Mouse (Mus musculus) CH12.LX (cell line): Measurements from ENCODE around the gene Hilpda.

Source experiments
- CHD2 ChIP-seq: IDR thresholded peaks from 2 replicates; pipeline ENCODE4 v1.6.1; 2011; ENCODE audit warnings: low read length, improper control_type of control experiment
- CTCF ChIP-seq, 2 experiments: IDR thresholded peaks in 1 of 2; conservative IDR thresholded peaks in 1 of 2; 2 replicates each; pipeline ENCODE4 v1.5.1; 2011 to 2012; ENCODE audit warnings: low read depth in 2 of 2, low read length in 2 of 2, improper control_type of control experiment in 1 of 2, inconsistent platforms in 1 of 2, mild to moderate bottlenecking in 1 of 2, moderate library complexity in 1 of 2
- E2F4 ChIP-seq: IDR thresholded peaks from 2 replicates; pipeline ENCODE4 v1.6.1; 2011; ENCODE audit warnings: low read depth, low read length, improper control_type of control experiment; ENCODE audit not compliant: insufficient replicate concordance
- ELF1 ChIP-seq: IDR thresholded peaks from 2 replicates; pipeline ENCODE4 v1.6.1; 2014; ENCODE audit warnings: low read depth, mild to moderate bottlenecking, inconsistent platforms, low read length, improper control_type of control experiment
- KAT2A ChIP-seq: IDR thresholded peaks from 2 replicates; pipeline ENCODE4 v1.6.1; 2012; ENCODE audit warnings: low read length, improper control_type of control experiment, inconsistent platforms; ENCODE audit not compliant: insufficient replicate concordance
- MAZ ChIP-seq: IDR thresholded peaks from 2 replicates; pipeline ENCODE4 v1.6.1; 2012; ENCODE audit warnings: low read depth, mild to moderate bottlenecking, inconsistent platforms, low read length, improper control_type of control experiment, moderate library complexity
- MEF2A ChIP-seq: IDR thresholded peaks from 2 replicates; pipeline ENCODE4 v1.6.1; 2014; ENCODE audit warnings: low read depth, mild to moderate bottlenecking, inconsistent platforms, low read length, improper control_type of control experiment, borderline replicate concordance
- NRF1 ChIP-seq: IDR thresholded peaks from 2 replicates; pipeline ENCODE4 v1.6.1; 2014; ENCODE audit warnings: low read depth, mild to moderate bottlenecking, inconsistent platforms, low read length, improper control_type of control experiment, moderate library complexity
- POLR2A ChIP-seq: IDR thresholded peaks from 2 replicates; pipeline ENCODE4 v1.6.1; 2011; ENCODE audit warnings: low read depth, mild to moderate bottlenecking, improper control_type of control experiment, low read length
- TCF12 ChIP-seq: IDR thresholded peaks from 2 replicates; pipeline ENCODE4 v1.6.1; 2014; ENCODE audit warnings: low read depth, mild to moderate bottlenecking, inconsistent platforms, low read length, improper control_type of control experiment
- USF1 ChIP-seq: IDR thresholded peaks from 2 replicates; pipeline ENCODE4 v1.6.1; 2014; ENCODE audit warnings: low read depth, mild to moderate bottlenecking, inconsistent platforms, low read length, improper control_type of control experiment

- TF ChIP-seq ELF1 (no peak), KAT2A (no peak), NRF1 (no peak), MAZ (no peak), E2F4 (no peak), CHD2 (no peak), POLR2A (no peak), TCF12 (no peak), USF1 (no peak), MEF2A (no peak), CTCF (conservative IDR thresholded peaks at IDR 0.05 in 1 of 2, IDR thresholded peaks at IDR 0.05 in 1 of 2; ENCODE audit: low read depth in 2 of 2, low read length in 2 of 2) (no peak)
Measured at GRCm38 (mm10) chr6:29276746-29277145, 4.5 kb downstream of the Hilpda start.
